Mouse (Mus musculus): Measurements from ENCODE around the gene Galnt2. TPM values are rescaled to one million over a fixed set of nuclear protein-coding genes. Genes with fewer than 3 reads are reported as not detected.

The Galnt2 gene
- polyA plus RNA-seq, 1 experiment from 2014 or later: 56.4 TPM

- Histone ChIP-seq H3K4me3 (ENCODE audit: low read depth, low read length) (no peak overlapping the region), H3K36me3 (ENCODE audit: control insufficient read depth, insufficient read depth, low read length) (no peaks in the 10 kb centered on the region; the same call in 1 of the 2 replicates), H3K9me3 (ENCODE audit: control insufficient read depth, low read length) (no peaks in the 10 kb centered on the region), H3K27me3 (ENCODE audit: control insufficient read depth, insufficient read depth, low read length) (no peaks in the 10 kb centered on the region), H3K9ac (ENCODE audit: low read length) (no peak overlapping the region), H3K4me1 (ENCODE audit: control insufficient read depth, insufficient read depth, low read length) (peaks cover 12% of the 10 kb centered on the region), H3K4me2 (ENCODE audit: low read depth, severe bottlenecking) (no peak overlapping the region), H3K27ac (replicated peaks; ENCODE audit: low read depth, low read length) (no peak overlapping the region)
- WGBS: 91% methylated on average over 6 of the region's 6 CpGs
- ATAC-seq (ENCODE audit: insufficient number of reproducible peaks, low FRiP score, low TSS enrichment, low read depth) (no peak), DNase-seq (ENCODE audit: low spot score) (no peak)
Measured at GRCm38 (mm10) chr8:124317821-124318220, 86.6 kb downstream of the Galnt2 start.

DNA sequence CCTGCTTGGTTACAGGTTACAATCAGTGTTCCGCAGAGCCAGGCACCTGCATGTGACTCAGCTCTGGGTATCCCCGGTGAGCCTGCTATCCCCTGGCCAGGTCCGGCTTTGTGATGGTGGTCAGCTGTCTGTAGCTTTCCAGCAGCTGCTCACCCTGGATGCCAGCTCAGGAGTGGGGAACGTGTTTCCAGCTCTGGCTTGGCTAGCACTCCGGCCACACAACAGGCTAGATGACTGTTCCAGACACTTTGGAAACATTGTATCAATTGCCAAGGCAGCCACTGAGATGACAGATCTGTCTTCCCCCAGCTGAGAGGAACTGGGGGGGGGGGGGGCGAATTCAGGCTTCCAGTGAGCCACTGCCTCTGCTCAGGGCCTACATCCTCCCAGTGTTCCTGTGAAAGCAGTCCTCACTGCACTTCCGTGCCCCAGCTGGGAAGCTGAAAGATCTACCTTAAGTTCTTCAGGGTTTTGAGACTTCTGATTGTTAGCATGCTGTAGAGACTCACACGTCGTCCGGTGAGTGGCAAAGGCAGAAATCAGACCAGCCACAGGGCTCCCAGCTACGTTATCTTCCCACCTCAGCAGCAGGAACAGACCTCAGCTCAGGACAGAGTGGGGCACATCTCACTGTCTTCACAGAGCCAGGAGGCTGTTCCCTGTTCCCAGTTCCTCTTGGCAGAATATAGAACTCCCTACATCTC, 87.6 kb downstream of the Galnt2 start:
- Histone ChIP-seq H3K27me3 (ENCODE audit: control insufficient read depth, insufficient read depth, low read length) (no peaks in the 10 kb centered on the region), H3K36me3 (ENCODE audit: control insufficient read depth, insufficient read depth, low read length) (peaks cover 6% of the 10 kb centered on the region; the same call in 1 of the 2 replicates), H3K4me1 (ENCODE audit: control insufficient read depth, insufficient read depth, low read length) (peaks cover 12% of the 10 kb centered on the region), H3K27ac (replicated peaks; ENCODE audit: low read depth, low read length) (no peak overlapping the region), H3K9me3 (ENCODE audit: control insufficient read depth, low read length) (no peaks in the 10 kb centered on the region), H3K9ac (ENCODE audit: low read length) (no peak overlapping the region), H3K4me2 (ENCODE audit: low read depth, severe bottlenecking) (no peak overlapping the region), H3K4me3 (ENCODE audit: low read depth, low read length) (no peak overlapping the region)
- DNase-seq (ENCODE audit: low spot score) (no peak), ATAC-seq (ENCODE audit: insufficient number of reproducible peaks, low FRiP score, low TSS enrichment, low read depth) (no peak)
- WGBS: 78% methylated on average over 11 of the region's 11 CpGs

DNA sequence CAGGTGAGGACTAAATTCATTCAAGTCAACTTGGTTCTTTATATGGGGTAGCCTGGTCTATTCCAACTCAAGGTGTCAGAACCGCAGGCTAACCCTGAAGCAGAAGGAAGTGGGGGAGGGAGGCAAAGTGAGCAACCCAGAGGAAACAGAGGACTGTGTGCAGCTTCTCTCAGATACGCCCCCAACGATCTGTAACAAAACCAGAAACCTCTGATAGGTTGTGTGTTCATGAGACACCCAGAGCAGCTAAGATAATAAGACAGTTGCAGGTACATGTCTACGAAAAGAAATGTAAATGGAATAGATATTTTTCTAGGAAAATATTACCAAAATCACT, 88.1 kb downstream of the Galnt2 start:
- no peak overlapping the region for H3K27ac ChIP-seq (replicated peaks; ENCODE audit: low read depth, low read length)
- DNase-seq (ENCODE audit: low spot score) (no peak), ATAC-seq (ENCODE audit: insufficient number of reproducible peaks, low FRiP score, low TSS enrichment, low read depth) (no peak)
- no peaks in the 10 kb centered on the region for H3K27me3 ChIP-seq (ENCODE audit: control insufficient read depth, insufficient read depth, low read length)
- H3K36me3 ChIP-seq (ENCODE audit: control insufficient read depth, insufficient read depth, low read length): peaks cover 7% of the 10 kb centered on the region; the same call in 1 of the 2 replicates
- H3K4me1 ChIP-seq (ENCODE audit: control insufficient read depth, insufficient read depth, low read length): peaks cover 12% of the 10 kb centered on the region
- H3K9me3 ChIP-seq (ENCODE audit: control insufficient read depth, low read length): no peaks in the 10 kb centered on the region
- H3K4me2 ChIP-seq (ENCODE audit: low read depth, severe bottlenecking): no peak overlapping the region
- H3K9ac ChIP-seq (ENCODE audit: low read length): no peak overlapping the region
- no peak overlapping the region for H3K4me3 ChIP-seq (ENCODE audit: low read depth, low read length)
- WGBS: 95% methylated on average over 4 of the region's 4 CpGs

DNA sequence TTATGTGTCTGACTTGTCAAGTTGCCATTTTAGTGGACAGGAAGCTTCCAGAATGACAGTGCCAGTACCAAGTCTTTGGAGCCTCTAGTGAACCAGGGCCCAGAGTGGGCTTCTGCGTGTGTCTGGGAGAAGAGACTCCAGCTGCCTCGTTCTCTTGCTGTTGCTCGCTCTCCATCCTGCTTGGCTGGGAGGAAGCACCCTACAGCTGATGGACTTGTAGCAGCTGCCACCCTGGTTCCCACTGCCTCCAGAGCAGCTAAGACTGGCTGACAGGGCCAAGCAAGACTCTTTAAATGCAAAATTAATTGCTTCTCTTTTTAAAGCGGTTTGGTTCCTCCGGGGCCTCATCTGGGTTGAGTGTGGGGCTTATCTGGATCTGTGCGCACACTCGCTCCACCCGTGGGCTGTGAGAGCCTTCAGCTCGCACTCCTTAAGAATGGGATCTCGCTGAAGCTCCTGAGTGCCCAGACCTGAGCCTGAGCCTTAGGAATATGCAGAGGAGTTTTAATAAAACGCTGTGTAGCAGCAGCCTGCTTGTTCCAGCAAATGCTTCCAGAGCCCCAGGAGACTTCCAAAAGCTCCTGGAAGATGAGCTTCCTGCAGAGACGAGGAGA, 90.1 kb downstream of the Galnt2 start:
- no peak overlapping the region for H3K9ac ChIP-seq (ENCODE audit: low read length)
- peaks cover 6% of the 10 kb centered on the region for H3K4me1 ChIP-seq (ENCODE audit: control insufficient read depth, insufficient read depth, low read length)
- peaks cover 14% of the 10 kb centered on the region for H3K36me3 ChIP-seq (ENCODE audit: control insufficient read depth, insufficient read depth, low read length)
- H3K9me3 ChIP-seq (ENCODE audit: control insufficient read depth, low read length): no peaks in the 10 kb centered on the region
- no peak overlapping the region for H3K27ac ChIP-seq (replicated peaks; ENCODE audit: low read depth, low read length)
- no peak for ATAC-seq (ENCODE audit: insufficient number of reproducible peaks, low FRiP score, low TSS enrichment, low read depth)
- H3K27me3 ChIP-seq (ENCODE audit: control insufficient read depth, insufficient read depth, low read length): no peaks in the 10 kb centered on the region
- H3K4me2 ChIP-seq (ENCODE audit: low read depth, severe bottlenecking): no peak overlapping the region
- WGBS: 82% methylated on average over 12 of the region's 12 CpGs
- no peak for DNase-seq (ENCODE audit: low spot score)
- H3K4me3 ChIP-seq (ENCODE audit: low read depth, low read length): no peak overlapping the region

- no peak for DNase-seq (ENCODE audit: low spot score)
Measured at GRCm38 (mm10) chr8:124323356-124323755, 92.2 kb downstream of the Galnt2 start.

DNA sequence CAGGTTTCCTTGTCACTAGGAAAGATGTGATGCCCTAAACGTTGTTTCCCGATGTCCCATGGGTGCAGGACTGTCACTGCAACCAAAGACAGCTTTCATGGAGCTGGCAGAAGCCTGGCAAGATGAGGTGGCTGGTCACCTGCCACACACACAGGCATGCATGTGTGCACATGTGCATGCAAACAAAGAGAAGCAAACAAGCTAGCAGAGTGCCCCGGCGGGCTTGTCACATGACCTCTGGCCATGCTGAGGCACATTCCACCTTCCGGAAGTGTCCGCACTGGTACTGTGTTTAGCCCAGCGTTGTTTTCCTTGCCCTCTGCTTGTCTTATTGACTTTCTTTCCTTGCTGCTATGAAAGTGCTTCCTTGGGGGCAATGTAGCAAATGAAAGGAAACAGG, 97.1 kb downstream of the Galnt2 start:
- no peak for DNase-seq (ENCODE audit: low spot score)
- no peak overlapping the region for H3K4me3 ChIP-seq (ENCODE audit: low read depth, low read length)
- no peak overlapping the region for H3K4me2 ChIP-seq (ENCODE audit: low read depth, severe bottlenecking)
- H3K36me3 ChIP-seq (ENCODE audit: control insufficient read depth, insufficient read depth, low read length): peaks cover 23% of the 10 kb centered on the region
- H3K9ac ChIP-seq (ENCODE audit: low read length): no peak overlapping the region
- no peaks in the 10 kb centered on the region for H3K4me1 ChIP-seq (ENCODE audit: control insufficient read depth, insufficient read depth, low read length)
- H3K9me3 ChIP-seq (ENCODE audit: control insufficient read depth, low read length): no peaks in the 10 kb centered on the region
- H3K27ac ChIP-seq (replicated peaks; ENCODE audit: low read depth, low read length): no peak overlapping the region
- no peaks in the 10 kb centered on the region for H3K27me3 ChIP-seq (ENCODE audit: control insufficient read depth, insufficient read depth, low read length)
- 89% methylated on average over 7 of the region's 7 CpGs for WGBS
- no peak for ATAC-seq (ENCODE audit: insufficient number of reproducible peaks, low FRiP score, low TSS enrichment, low read depth)

More at GRCm38 (mm10) chr8:124323356-124323755, 92.2 kb downstream of the Galnt2 start:
- H3K4me1 ChIP-seq (ENCODE audit: control insufficient read depth, insufficient read depth, low read length): no peaks in the 10 kb centered on the region
- no peak overlapping the region for H3K27ac ChIP-seq (replicated peaks; ENCODE audit: low read depth, low read length)
- no peak overlapping the region for H3K9ac ChIP-seq (ENCODE audit: low read length)
- no peak overlapping the region for H3K4me2 ChIP-seq (ENCODE audit: low read depth, severe bottlenecking)
- no peak for ATAC-seq (ENCODE audit: insufficient number of reproducible peaks, low FRiP score, low TSS enrichment, low read depth)
- H3K27me3 ChIP-seq (ENCODE audit: control insufficient read depth, insufficient read depth, low read length): no peaks in the 10 kb centered on the region
- H3K4me3 ChIP-seq (ENCODE audit: low read depth, low read length): no peak overlapping the region
- H3K9me3 ChIP-seq (ENCODE audit: control insufficient read depth, low read length): no peaks in the 10 kb centered on the region
- peaks cover 18% of the 10 kb centered on the region for H3K36me3 ChIP-seq (ENCODE audit: control insufficient read depth, insufficient read depth, low read length)
- 93% methylated on average over 14 of the region's 14 CpGs for WGBS

DNA sequence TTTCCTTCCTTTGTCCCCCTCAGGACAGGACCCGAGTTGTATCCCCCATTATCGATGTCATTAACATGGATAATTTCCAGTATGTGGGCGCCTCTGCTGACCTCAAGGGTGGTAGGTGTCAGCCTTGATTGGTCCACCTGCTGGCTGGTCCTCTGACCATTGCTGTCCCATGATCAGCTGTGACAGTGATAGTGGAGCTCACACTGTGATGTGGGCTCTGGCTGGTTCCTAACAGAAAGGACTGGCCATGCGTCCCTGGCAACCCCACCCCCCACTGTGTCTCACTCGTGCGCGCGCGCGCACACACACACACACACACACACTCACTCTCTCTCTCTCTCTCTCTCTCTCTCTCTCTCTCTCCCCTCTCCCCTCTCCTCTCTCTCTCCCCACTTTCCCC, 98.5 kb downstream of the Galnt2 start:
- Histone ChIP-seq H3K4me1 (ENCODE audit: control insufficient read depth, insufficient read depth, low read length) (no peaks in the 10 kb centered on the region), H3K9ac (ENCODE audit: low read length) (no peak overlapping the region), H3K4me2 (ENCODE audit: low read depth, severe bottlenecking) (no peak overlapping the region), H3K4me3 (ENCODE audit: low read depth, low read length) (no peak overlapping the region), H3K27ac (replicated peaks; ENCODE audit: low read depth, low read length) (no peak overlapping the region), H3K36me3 (ENCODE audit: control insufficient read depth, insufficient read depth, low read length) (peaks cover 17% of the 10 kb centered on the region), H3K9me3 (ENCODE audit: control insufficient read depth, low read length) (no peaks in the 10 kb centered on the region), H3K27me3 (ENCODE audit: control insufficient read depth, insufficient read depth, low read length) (no peaks in the 10 kb centered on the region)
- WGBS: 76% methylated on average over 10 of the region's 10 CpGs
- ATAC-seq (ENCODE audit: insufficient number of reproducible peaks, low FRiP score, low TSS enrichment, low read depth) (no peak), DNase-seq (ENCODE audit: low spot score) (no peak)

GRCm38 (mm10) chr8:124330433-124330832, 99.2 kb downstream of the Galnt2 start:
- DNase-seq (ENCODE audit: low spot score) (no peak), ATAC-seq (ENCODE audit: insufficient number of reproducible peaks, low FRiP score, low TSS enrichment, low read depth) (no peak)
- Histone ChIP-seq H3K27me3 (ENCODE audit: control insufficient read depth, insufficient read depth, low read length) (no peaks in the 10 kb centered on the region), H3K4me1 (ENCODE audit: control insufficient read depth, insufficient read depth, low read length) (no peaks in the 10 kb centered on the region), H3K27ac (replicated peaks; ENCODE audit: low read depth, low read length) (no peak overlapping the region), H3K9me3 (ENCODE audit: control insufficient read depth, low read length) (no peaks in the 10 kb centered on the region), H3K4me3 (ENCODE audit: low read depth, low read length) (no peak overlapping the region), H3K4me2 (ENCODE audit: low read depth, severe bottlenecking) (no peak overlapping the region), H3K36me3 (ENCODE audit: control insufficient read depth, insufficient read depth, low read length) (peaks cover 16% of the 10 kb centered on the region), H3K9ac (ENCODE audit: low read length) (no peak overlapping the region)
- WGBS: 86% methylated on average over 2 of the region's 3 CpGs
